In the genomic region with DNA sequence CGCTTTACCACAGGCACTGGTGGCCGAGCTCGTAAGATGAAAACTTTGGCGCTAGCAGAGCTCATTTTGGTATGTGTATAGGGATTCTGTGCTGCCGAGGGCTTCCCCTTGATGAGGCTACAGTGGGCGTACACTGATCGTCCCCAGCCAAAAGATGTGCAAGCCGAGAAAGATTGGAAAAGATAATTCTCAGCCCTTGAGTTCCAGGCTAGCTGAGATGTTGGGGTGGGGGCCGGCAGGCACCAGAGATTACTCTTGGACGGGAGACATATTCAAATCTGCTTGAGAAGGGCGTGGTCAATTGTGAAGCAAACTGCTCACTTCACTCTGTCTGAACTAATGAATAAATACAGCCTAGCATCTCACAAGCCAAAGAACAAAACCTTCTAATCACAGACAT, we compare ENCODE assay signal across 9 mouse cellular contexts.
DNase-seq lines count a peak whose midpoint lies in the region; ATAC-seq and TF ChIP-seq lines count a peak whose summit lies in the region.
"Had no signal": no experiment of that assay in that cellular context is flagged by ENCODE, and none has a peak within 500 bp of the region (broad histone marks: within the 10 kb centered on the region; RNA-seq: fewer than 3 reads in every experiment).

No protein-coding gene starts in this region.

- no peak overlapping the region for H3K4me3 ChIP-seq in lung, postnatal 0 days (ENCODE audit: low read depth, low read length)
- H3K4me3 ChIP-seq in embryonic facial prominence, embryonic 15.5 days (replicated peaks), result no peak overlapping the region
- no peak overlapping the region for H3K4me3 ChIP-seq in limb, embryonic 11.5 days (ENCODE audit: low read depth, low read length)
- peak overlapping the region; percentile 26 for H3K4me3 ChIP-seq in stomach, embryonic 16.5 days (replicated peaks; ENCODE audit: low read length)

- H3K9ac ChIP-seq in lung, postnatal 0 days (replicated peaks; ENCODE audit: low read depth), result no peak overlapping the region
- H3K9ac ChIP-seq in embryonic facial prominence, embryonic 15.5 days, result no peak overlapping the region
- no peak overlapping the region for H3K9ac ChIP-seq in limb, embryonic 11.5 days (ENCODE audit: low read length)
- H3K9ac ChIP-seq in stomach, embryonic 16.5 days (ENCODE audit: low read length), result peak overlapping the region; percentile 44; the same call in 1 of the 2 replicates

- peak overlapping the region; percentile 19; the same call in 1 of the 2 replicates for H3K4me2 ChIP-seq in lung, postnatal 0 days (replicated peaks; ENCODE audit: low read depth, low read length)
- peak overlapping the region; percentile 30 for H3K4me2 ChIP-seq in embryonic facial prominence, embryonic 15.5 days (replicated peaks)
- peak overlapping the region; percentile 22; the same call in 1 of the 2 replicates for H3K4me2 ChIP-seq in limb, embryonic 11.5 days (ENCODE audit: low read depth, severe bottlenecking)
- peak overlapping the region; percentile 50 for H3K4me2 ChIP-seq in stomach, embryonic 16.5 days (ENCODE audit: low read depth, low read length)

- 42% methylated on average over 11 of the region's 11 CpGs for WGBS in lung, postnatal 0 days
- 24% methylated on average over 11 of the region's 11 CpGs for WGBS in embryonic facial prominence, embryonic 15.5 days
- 26% methylated on average over 11 of the region's 11 CpGs for WGBS in limb, embryonic 11.5 days
- 26% methylated on average over 11 of the region's 11 CpGs for WGBS in stomach, embryonic 16.5 days

- no peaks in the 10 kb centered on the region for H3K36me3 ChIP-seq in lung, postnatal 0 days (ENCODE audit: insufficient read depth, low read length)
- no peaks in the 10 kb centered on the region for H3K36me3 ChIP-seq in embryonic facial prominence, embryonic 15.5 days
- no peaks in the 10 kb centered on the region for H3K36me3 ChIP-seq in limb, embryonic 11.5 days (ENCODE audit: control insufficient read depth, insufficient read depth, low read length)
- H3K36me3 ChIP-seq in stomach, embryonic 16.5 days (ENCODE audit: control insufficient read depth, insufficient read depth, low read length), result no peaks in the 10 kb centered on the region

- ATAC-seq in lung, postnatal 0 days, result no peak
- ATAC-seq in embryonic facial prominence, embryonic 15.5 days (ENCODE audit: insufficient number of reproducible peaks, low FRiP score, low TSS enrichment, low read depth), result no peak
- ATAC-seq in limb, embryonic 11.5 days (ENCODE audit: insufficient number of reproducible peaks, low FRiP score, low TSS enrichment, low read depth), result no peak
- no peak for ATAC-seq in stomach, embryonic 16.5 days (ENCODE audit: insufficient read depth, low FRiP score)

- peaks cover 16% of the 10 kb centered on the region for H3K4me1 ChIP-seq in lung, postnatal 0 days (ENCODE audit: insufficient read depth, low read depth, low read length)
- peaks cover 43% of the 10 kb centered on the region for H3K4me1 ChIP-seq in embryonic facial prominence, embryonic 15.5 days
- H3K4me1 ChIP-seq in limb, embryonic 11.5 days (ENCODE audit: control insufficient read depth, insufficient read depth, low read length), result peaks cover 41% of the 10 kb centered on the region
- H3K4me1 ChIP-seq in stomach, embryonic 16.5 days (ENCODE audit: control insufficient read depth, insufficient read depth, low read length), result peaks cover 44% of the 10 kb centered on the region

- no peak for TF ChIP-seq EP300 in lung, postnatal 0 days (IDR thresholded peaks at IDR 0.05)

- peak; percentile 48 for DNase-seq in lung, postnatal 0 days (ENCODE audit: low spot score)
- no peak for DNase-seq in lung, adult 18-20 months
- no peak for DNase-seq in limb, embryonic 11.5 days (ENCODE audit: low spot score)
- DNase-seq in T-cell, adult 2 months (ENCODE audit: low spot score), result no peak
- DNase-seq in layer of hippocampus, postnatal 25 days (ENCODE audit: extremely low spot score in 1 of 2, low spot score in 1 of 2), result no peak
- no peak for DNase-seq in B cell, adult 2 months
- DNase-seq: cerebellum, adult 2 months had no signal

- TF ChIP-seq CTCF in lung, postnatal 0 days (IDR thresholded peaks at IDR 0.05), result no peak

- H3K27me3 ChIP-seq in lung, postnatal 0 days (replicated peaks; ENCODE audit: insufficient read depth, low read length), result no peaks in the 10 kb centered on the region
- peaks cover 2% of the 10 kb centered on the region; the same call in 1 of the 2 replicates for H3K27me3 ChIP-seq in embryonic facial prominence, embryonic 15.5 days
- H3K27me3 ChIP-seq in limb, embryonic 11.5 days (ENCODE audit: control insufficient read depth, insufficient read depth, low read length), result 0 out of 2 replicates have a peak, but pooled peaks cover 2% of the 10 kb centered on the region
- H3K27me3 ChIP-seq in stomach, embryonic 16.5 days (ENCODE audit: control insufficient read depth, insufficient read depth, low read length), result no peaks in the 10 kb centered on the region

- H3K9me3 ChIP-seq in lung, postnatal 0 days (ENCODE audit: low read length), result no peaks in the 10 kb centered on the region
- no peaks in the 10 kb centered on the region for H3K9me3 ChIP-seq in embryonic facial prominence, embryonic 15.5 days (replicated peaks)
- no peaks in the 10 kb centered on the region for H3K9me3 ChIP-seq in limb, embryonic 11.5 days (ENCODE audit: control insufficient read depth, low read length)
- H3K9me3 ChIP-seq in stomach, embryonic 16.5 days (replicated peaks; ENCODE audit: control insufficient read depth, low read length), result no peaks in the 10 kb centered on the region

- H3K27ac ChIP-seq in lung, postnatal 0 days (ENCODE audit: low read length), result no peak overlapping the region
- H3K27ac ChIP-seq in embryonic facial prominence, embryonic 15.5 days (replicated peaks), result no peak overlapping the region
- no peak overlapping the region for H3K27ac ChIP-seq in limb, embryonic 11.5 days (replicated peaks; ENCODE audit: low read depth, low read length)
- no peak overlapping the region; the same call in 1 of the 2 replicates for H3K27ac ChIP-seq in stomach, embryonic 16.5 days (ENCODE audit: low read length)
